Mouse (Mus musculus): ENCODE measurements at regions not wholly inside any gene's neighbourhood (a gene's known extent, or its start where the extent isn't known, plus 50 kb on each side); places are given as distances from the start of the nearest gene placed in this dataset.

DNA sequence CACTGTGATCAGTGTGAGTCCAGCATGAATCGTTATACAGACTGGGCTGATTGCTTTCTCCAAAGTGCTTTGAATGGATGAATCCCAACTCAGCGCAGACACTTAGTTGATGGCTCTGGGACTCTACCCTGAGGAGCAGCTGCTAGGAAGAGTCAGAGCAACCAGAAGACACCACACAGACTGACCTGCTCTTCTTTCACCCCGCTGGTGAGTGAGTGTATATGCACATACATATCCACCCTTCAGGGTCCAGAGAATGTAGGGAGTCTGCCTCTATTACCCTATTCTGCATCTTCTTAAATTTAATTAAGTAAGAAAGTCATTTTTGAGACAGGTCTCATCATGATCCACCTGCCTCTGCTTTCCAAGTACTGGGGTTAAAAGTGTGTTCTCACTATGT is 506.5 kb upstream of the Vstm2b start:
- TF ChIP-seq NANOG (IDR thresholded peaks at IDR 0.05; ENCODE audit: borderline replicate concordance, low read length) (no peak), CTCF (conservative IDR thresholded peaks at IDR 0.05; ENCODE audit: low read length) (no peak)

Measured in E14TG2a.4 (cell line).